Mouse (Mus musculus) midbrain, embryonic 14.5 days (tissue): ENCODE measurements around the gene Gm4756. TPM values are rescaled to one million over a fixed set of nuclear protein-coding genes. Genes with fewer than 3 reads are reported as not detected.
"Not testable (repeated sequence)": the region's sequence is repeated elsewhere in the genome, so short reads cannot be mapped to it uniquely, and the experiment has no call there.

Source experiments
- ATAC-seq: fragments of 200-750 bp; cut with Nextera tagmentation; 2 replicates; pipeline ENCODE4 v1.8.0; 2017; ENCODE audit warnings: moderate number of reproducible peaks, moderate library complexity; ENCODE audit not compliant: low FRiP score, low TSS enrichment
- DNase-seq: peaks from one replicate; pipeline ENCODE4 v3.0.0-alpha.2; 2015
- H3K27ac ChIP-seq: fragments of 300-500 bp; sonication (generic); replicated peaks from 2 replicates; pipeline ENCODE4 v1.5.1; 2014; ENCODE audit warnings: mild to moderate bottlenecking, low read depth, low read length, moderate library complexity
- H3K27me3 ChIP-seq: fragments of 300-500 bp; sonication (generic); 2 replicates; pipeline ENCODE4 v1.6.1; 2014; ENCODE audit warnings: low read length, control low read depth, mixed read lengths; ENCODE audit not compliant: control insufficient read depth, insufficient read depth
- H3K36me3 ChIP-seq: fragments of 300-500 bp; sonication (generic); 2 replicates; pipeline ENCODE4 v1.6.1; 2014; ENCODE audit warnings: low read length, control low read depth; ENCODE audit not compliant: control insufficient read depth, insufficient read depth
- H3K4me1 ChIP-seq: fragments of 300-500 bp; sonication (generic); 2 replicates; pipeline ENCODE4 v1.6.1; 2014; ENCODE audit warnings: mild to moderate bottlenecking, antibody characterized with exemption, low read length, control low read depth; ENCODE audit not compliant: control insufficient read depth, insufficient read depth
- H3K4me2 ChIP-seq: fragments of 300-500 bp; sonication (generic); 2 replicates; pipeline ENCODE4 v1.6.1; 2014; ENCODE audit warnings: mild to moderate bottlenecking, low read length, moderate library complexity
- H3K4me3 ChIP-seq: fragments of 300-500 bp; sonication (generic); replicated peaks from 2 replicates; pipeline ENCODE4 v1.5.1; 2014; ENCODE audit warnings: low read depth, low read length
- H3K9ac ChIP-seq: fragments of 300-500 bp; sonication (generic); replicated peaks from 2 replicates; pipeline ENCODE4 v1.6.1; 2014; ENCODE audit warnings: mild to moderate bottlenecking, low read length, moderate library complexity
- H3K9me3 ChIP-seq: fragments of 300-500 bp; sonication (generic); 2 replicates; pipeline ENCODE4 v1.6.1; 2016; ENCODE audit warnings: low read length, control low read depth, mixed read lengths; ENCODE audit not compliant: control insufficient read depth
- WGBS: fragments of 180-500 bp; shearing (Covaris S2); extraction: QIAGEN DNeasy Blood & Tissue Kit; methylation state at CpG from one replicate; pipeline ENCODE4 v1.1.7; 2014; 5-methylcytosine and 5-hydroxymethylcytosine counted together
- polyA plus RNA-seq: library from polyadenylated mRNA; unstranded; fragments of >200 nt; fragmentation: Nextera tagmentation; extraction: Ambion mirVana; gene quantifications from 2 replicates; pipeline ENCODE4 v1.2.1, GENCODE M21; 2014

Gene Gm4756
- polyA plus RNA-seq, 1 experiment from 2014 or later = not detected

DNA sequence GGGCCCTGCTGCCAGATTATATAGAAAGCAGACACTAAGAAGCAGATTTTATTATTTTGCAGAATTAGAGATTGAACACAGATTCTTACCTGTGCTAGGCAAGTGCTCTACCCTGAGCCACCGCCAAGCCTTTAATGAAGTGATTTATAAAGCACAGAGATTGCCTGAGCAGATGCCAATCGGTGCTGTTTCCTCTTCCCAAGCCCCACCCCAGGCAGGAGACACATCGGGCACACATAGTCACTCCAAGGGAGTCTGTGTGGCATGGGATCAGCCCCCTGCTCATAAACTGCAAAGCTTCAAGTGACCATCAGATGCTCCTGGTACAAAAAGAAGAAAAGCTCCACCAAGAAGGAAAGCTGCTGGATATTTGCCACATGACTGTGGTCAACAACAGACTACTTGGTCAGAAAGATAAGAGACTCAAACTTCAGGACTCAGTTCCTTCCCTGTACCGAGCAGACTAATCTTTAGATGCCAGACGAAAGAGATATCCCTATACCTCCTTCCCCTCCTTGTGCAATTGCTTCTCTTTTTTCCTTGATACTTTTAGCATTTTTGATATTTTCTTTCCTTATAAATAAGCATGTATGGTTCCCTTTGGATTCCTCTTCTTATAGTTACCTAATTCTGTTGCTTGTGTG lies 26.5 kb downstream of the Gm4756 start:
- Histone ChIP-seq H3K9me3 (no peaks in the 10 kb centered on the region), H3K36me3 (no peaks in the 10 kb centered on the region), H3K4me2 (no peak overlapping the region), H3K27ac (no peak overlapping the region), H3K4me1 (no peaks in the 10 kb centered on the region), H3K4me3 (no peak overlapping the region), H3K27me3 (no peaks in the 10 kb centered on the region), H3K9ac (no peak overlapping the region)
- DNase-seq = no peak
- 88% methylated on average over 5 of the region's 5 CpGs for WGBS
- ATAC-seq = no peak

DNA sequence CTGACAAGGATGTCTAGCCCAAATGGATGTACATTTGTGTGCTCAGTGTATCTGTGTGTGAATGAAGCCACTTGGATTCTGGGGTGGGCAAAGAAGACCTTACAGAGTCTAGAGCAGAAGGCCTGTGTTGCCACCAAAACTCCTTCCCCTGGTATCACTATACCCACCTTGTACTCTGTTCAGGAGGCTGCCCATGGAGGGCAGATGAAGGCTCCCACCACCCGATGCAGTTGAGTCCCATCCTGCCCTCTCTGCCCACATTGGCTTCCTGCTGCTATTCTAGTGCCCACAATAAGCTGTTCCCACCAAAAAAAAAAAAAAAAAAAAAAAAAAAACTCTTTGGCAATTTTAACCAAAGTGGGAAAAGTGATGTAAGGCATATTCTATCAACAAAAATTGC lies 28.0 kb downstream of the Gm4756 start:
- no peak overlapping the region for H3K4me3 ChIP-seq
- ATAC-seq = no peak
- no peaks in the 10 kb centered on the region for H3K9me3 ChIP-seq
- H3K9ac ChIP-seq = no peak overlapping the region
- no peaks in the 10 kb centered on the region for H3K27me3 ChIP-seq
- H3K36me3 ChIP-seq = no peaks in the 10 kb centered on the region
- H3K27ac ChIP-seq = no peak overlapping the region
- 95% methylated on average over 1 of the region's 1 CpGs for WGBS
- no peaks in the 10 kb centered on the region for H3K4me1 ChIP-seq
- H3K4me2 ChIP-seq = no peak overlapping the region
- DNase-seq = no peak

DNA sequence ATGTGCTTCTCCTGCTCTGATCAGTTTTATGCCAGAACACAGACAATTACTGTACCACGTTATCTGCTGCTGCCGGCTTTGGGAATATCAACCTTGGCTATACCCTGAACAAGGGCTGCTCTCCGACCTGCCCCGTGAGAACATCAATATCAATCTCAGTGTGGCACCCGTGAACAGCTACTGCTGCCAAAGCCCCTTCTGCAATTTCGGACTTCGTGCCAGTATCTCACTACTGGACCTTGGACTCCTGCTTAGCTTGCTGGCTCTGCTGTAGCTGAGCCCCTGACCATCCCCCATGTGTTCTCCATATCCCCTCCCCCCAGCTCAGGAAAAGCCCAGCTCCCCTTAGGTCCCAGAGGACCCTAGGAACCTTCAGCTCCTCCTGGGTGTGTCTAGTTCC lies 28.6 kb downstream of the Gm4756 start:
- DNase-seq = no peak
- 94% methylated on average over 7 of the region's 7 CpGs for WGBS
- Histone ChIP-seq H3K27ac (no peak overlapping the region), H3K4me3 (no peak overlapping the region), H3K4me2 (no peak overlapping the region), H3K9ac (no peak overlapping the region), H3K4me1 (no peaks in the 10 kb centered on the region), H3K9me3 (no peaks in the 10 kb centered on the region), H3K36me3 (no peaks in the 10 kb centered on the region), H3K27me3 (no peaks in the 10 kb centered on the region)
- ATAC-seq = no peak

DNA sequence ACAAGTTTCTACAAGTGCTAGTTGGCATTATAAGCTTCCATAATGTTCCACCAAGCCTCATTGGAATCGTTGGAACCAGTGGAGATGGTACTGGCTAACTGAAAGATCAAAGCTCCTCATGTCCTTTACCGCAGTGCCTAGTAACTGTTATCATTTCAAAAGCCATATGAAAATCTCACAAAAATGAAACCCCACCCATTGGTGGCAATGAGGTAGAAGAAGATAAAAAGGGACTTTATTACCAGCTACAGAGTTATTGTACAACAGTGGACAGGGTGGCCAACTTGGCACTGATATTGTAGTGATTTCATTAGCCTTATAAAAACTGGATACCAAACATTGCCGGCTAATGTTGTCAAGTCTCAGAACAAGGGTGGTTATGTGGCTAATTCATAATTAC lies 37.4 kb downstream of the Gm4756 start:
- Histone ChIP-seq H3K4me3 (no peak overlapping the region), H3K36me3 (no peaks in the 10 kb centered on the region), H3K27me3 (no peaks in the 10 kb centered on the region), H3K9ac (no peak overlapping the region), H3K9me3 (no peaks in the 10 kb centered on the region), H3K4me1 (no peaks in the 10 kb centered on the region), H3K27ac (no peak overlapping the region), H3K4me2 (no peak overlapping the region)
- no peak for DNase-seq
- ATAC-seq = no peak
- WGBS = 92% methylated on average over 3 of the region's 3 CpGs

DNA sequence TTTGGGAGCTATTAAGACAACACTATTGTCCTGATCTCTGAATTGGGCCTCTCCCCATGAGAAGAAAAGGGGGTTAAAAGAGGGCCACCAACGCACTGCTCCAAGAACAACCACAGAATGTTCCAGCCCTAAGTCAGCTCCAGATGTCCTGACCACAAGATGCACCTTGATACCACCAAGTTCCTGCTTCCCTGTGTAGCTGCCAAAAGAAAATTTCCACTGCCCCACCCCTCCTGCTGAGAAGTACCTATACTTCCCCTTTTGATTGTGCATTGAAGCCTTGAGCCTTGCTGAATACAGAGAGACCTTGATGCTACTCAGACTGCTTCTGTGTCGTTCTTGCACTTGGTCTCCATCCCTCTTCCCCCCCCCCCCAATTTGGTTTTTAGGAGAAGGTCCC lies 50.7 kb downstream of the Gm4756 start:
- not testable (repeated sequence) for H3K27ac ChIP-seq, H3K9ac ChIP-seq, ATAC-seq, H3K27me3 ChIP-seq, H3K4me1 ChIP-seq, DNase-seq, H3K4me2 ChIP-seq, H3K9me3 ChIP-seq, H3K4me3 ChIP-seq, H3K36me3 ChIP-seq
- WGBS = 87% methylated on average over 2 of the region's 2 CpGs

DNA sequence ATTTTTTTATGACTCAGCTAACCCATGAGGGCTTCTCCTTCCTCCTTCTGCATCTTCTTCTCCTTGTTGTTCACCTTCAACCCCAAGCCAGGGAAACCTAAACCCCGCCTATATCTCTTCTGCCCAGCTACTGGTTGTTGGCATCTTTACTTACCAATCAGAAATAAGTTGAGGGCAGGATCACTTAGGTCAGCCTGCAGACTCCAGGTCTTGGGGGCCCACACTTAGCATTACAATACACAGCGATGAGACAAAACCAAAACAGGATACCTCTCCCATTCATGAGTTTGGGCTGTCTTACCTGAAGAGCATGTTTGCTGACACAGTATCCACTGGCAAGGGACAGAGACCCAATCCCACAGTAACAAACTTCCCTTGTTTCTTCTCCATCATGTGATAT lies 55.5 kb downstream of the Gm4756 start:
- DNase-seq (no peak), ATAC-seq (no peak)
- no peaks in the 10 kb centered on the region for H3K9me3 ChIP-seq
- H3K9ac ChIP-seq = no peak overlapping the region
- no peaks in the 10 kb centered on the region for H3K27me3 ChIP-seq
- H3K27ac ChIP-seq = no peak overlapping the region
- WGBS = 56% methylated on average over 2 of the region's 2 CpGs
- no peak overlapping the region for H3K4me3 ChIP-seq
- H3K4me1 ChIP-seq = no peaks in the 10 kb centered on the region
- no peaks in the 10 kb centered on the region for H3K36me3 ChIP-seq
- H3K4me2 ChIP-seq = no peak overlapping the region

DNA sequence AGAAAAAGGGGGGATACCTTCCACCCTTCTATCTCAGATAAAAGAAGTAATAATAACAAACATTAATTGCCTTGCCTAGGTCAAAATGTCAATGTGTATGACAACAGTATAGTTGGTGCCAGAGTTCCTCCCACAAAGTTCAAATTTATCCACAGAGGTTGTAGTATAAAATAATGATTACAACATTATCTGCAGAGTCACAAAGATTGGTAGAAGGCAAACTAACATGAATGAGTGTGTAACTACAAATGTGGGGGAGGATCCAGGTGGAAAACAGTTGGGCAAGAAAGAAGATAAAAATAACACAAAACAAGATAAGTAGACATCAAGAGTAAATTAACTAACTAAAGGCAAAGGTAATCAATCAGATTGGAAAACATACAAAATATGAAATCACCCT lies 56.5 kb downstream of the Gm4756 start:
- no peaks in the 10 kb centered on the region for H3K9me3 ChIP-seq
- no peak for ATAC-seq

DNA sequence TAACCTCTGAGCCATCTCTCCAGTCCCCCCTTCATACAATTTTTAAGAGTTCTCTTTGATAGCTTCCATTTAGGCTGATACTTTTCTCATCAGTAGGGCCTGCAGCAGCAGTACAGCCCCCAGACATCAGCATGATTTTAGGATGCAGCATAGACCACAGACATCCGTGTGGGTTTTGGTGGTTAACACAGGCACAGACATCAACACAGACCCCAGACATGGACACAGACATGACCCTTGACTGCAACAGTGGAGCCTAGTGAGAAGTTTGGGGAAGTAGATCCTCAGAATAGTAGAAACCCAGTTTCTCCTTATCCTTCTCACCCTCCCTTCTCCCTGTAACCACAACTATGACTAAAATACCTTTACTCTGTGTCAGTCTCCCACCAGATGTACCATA lies 64.1 kb downstream of the Gm4756 start:
- no peak overlapping the region for H3K4me2 ChIP-seq
- DNase-seq = no peak
- 95% methylated on average over 1 of the region's 1 CpGs for WGBS

More for the DNA sequence above, 56.5 kb downstream of the Gm4756 start:
- H3K9ac ChIP-seq = no peak overlapping the region
- no peak overlapping the region for H3K4me3 ChIP-seq
- H3K36me3 ChIP-seq = no peaks in the 10 kb centered on the region
- H3K4me1 ChIP-seq = no peaks in the 10 kb centered on the region
- DNase-seq = no peak
- no peaks in the 10 kb centered on the region for H3K27me3 ChIP-seq
- H3K27ac ChIP-seq = no peak overlapping the region
- H3K4me2 ChIP-seq = no peak overlapping the region

DNA sequence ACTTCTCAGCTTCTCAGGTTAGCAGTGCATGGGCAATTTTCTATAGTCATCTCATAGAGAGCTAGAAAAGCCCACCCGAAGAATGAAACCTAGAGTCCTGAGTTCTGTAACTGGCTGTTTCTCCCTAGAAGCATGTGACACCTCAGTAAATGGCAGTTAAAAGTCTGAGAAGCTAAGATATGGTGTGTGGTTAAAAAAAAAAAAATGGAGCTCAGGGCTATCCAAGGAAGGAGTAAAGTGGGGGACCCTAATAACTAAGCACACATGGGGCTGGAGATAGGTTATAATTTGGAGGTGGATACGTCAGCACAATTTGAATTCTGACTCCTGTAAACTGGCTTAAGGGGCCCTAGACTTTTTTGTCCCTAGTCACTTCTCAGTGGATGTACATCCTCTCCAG lies 66.4 kb downstream of the Gm4756 start:
- H3K36me3 ChIP-seq = peaks cover 5% of the 10 kb centered on the region; the same call in 1 of the 2 replicates
- no peak for ATAC-seq
- H3K9me3 ChIP-seq = no peaks in the 10 kb centered on the region
- no peaks in the 10 kb centered on the region for H3K4me1 ChIP-seq
- no peaks in the 10 kb centered on the region for H3K27me3 ChIP-seq
- WGBS = 91% methylated on average over 2 of the region's 2 CpGs
- no peak for DNase-seq
- no peak overlapping the region for H3K27ac ChIP-seq
- no peak overlapping the region for H3K4me2 ChIP-seq
- H3K4me3 ChIP-seq = no peak overlapping the region
- H3K9ac ChIP-seq = no peak overlapping the region

More for the DNA sequence above, 64.1 kb downstream of the Gm4756 start:
- no peaks in the 10 kb centered on the region for H3K27me3 ChIP-seq
- H3K27ac ChIP-seq = no peak overlapping the region
- H3K9me3 ChIP-seq = no peaks in the 10 kb centered on the region
- no peak for ATAC-seq
- no peak overlapping the region for H3K9ac ChIP-seq
- H3K4me3 ChIP-seq = no peak overlapping the region
- 0 out of 2 replicates have a peak, but pooled peaks cover under 1% of the 10 kb centered on the region for H3K36me3 ChIP-seq
- H3K4me1 ChIP-seq = no peaks in the 10 kb centered on the region
